Mouse (Mus musculus): ENCODE data around the gene H3f3a. TPM values are rescaled to one million over a fixed set of nuclear protein-coding genes. Genes with fewer than 3 reads are reported as not detected.

Gene H3f3a
- polyA plus RNA-seq (2014; fragmentation: Nextera tagmentation; extraction: Ambion mirVana), result 2,025 and 2,200 TPM in 2 replicates

GRCm38 (mm10) chr1:180813885-180814740, at the start of gene H3f3a:
Gene H3f3a (minus strand): TSS chr1:180813943.
- DNase-seq (ENCODE audit: low spot score) (peak; percentile 88), ATAC-seq (replicated peaks; ENCODE audit: low FRiP score, low TSS enrichment, low read depth) (peak; percentile 77)
- no peaks in the 10 kb centered on the region for H3K9me3 ChIP-seq (ENCODE audit: control insufficient read depth, low read length)

GRCm38 (mm10) chr1:180860030-180860429, 46.3 kb upstream of the H3f3a start:
- ATAC-seq (replicated peaks; ENCODE audit: low FRiP score, low TSS enrichment, low read depth) (no peak), DNase-seq (ENCODE audit: low spot score) (no peak)
- H3K4me2 ChIP-seq (ENCODE audit: low read length), result no peak overlapping the region
- H3K9me3 ChIP-seq (ENCODE audit: control insufficient read depth, low read length), result no peaks in the 10 kb centered on the region
- H3K4me3 ChIP-seq (ENCODE audit: low read depth, low read length), result no peak overlapping the region
- H3K27me3 ChIP-seq (replicated peaks; ENCODE audit: control insufficient read depth, insufficient read depth, low read length), result no peaks in the 10 kb centered on the region
- 88% methylated on average over 6 of the region's 6 CpGs for WGBS
- no peak overlapping the region for H3K9ac ChIP-seq (ENCODE audit: low read length)
- no peak overlapping the region for H3K27ac ChIP-seq (ENCODE audit: low read depth)
- peaks cover 90% of the 10 kb centered on the region for H3K36me3 ChIP-seq (ENCODE audit: control insufficient read depth, insufficient read depth, low read length)
- H3K4me1 ChIP-seq (replicated peaks; ENCODE audit: control insufficient read depth, insufficient read depth, low read length), result no peaks in the 10 kb centered on the region

More at GRCm38 (mm10) chr1:180813885-180814740, at the start of gene H3f3a:
- H3K4me1 ChIP-seq (replicated peaks; ENCODE audit: control insufficient read depth, insufficient read depth, low read length), result peaks cover 13% of the 10 kb centered on the region; the same call in 1 of the 2 replicates
- peaks cover 23% of the 10 kb centered on the region for H3K36me3 ChIP-seq (ENCODE audit: control insufficient read depth, insufficient read depth, low read length)
- peak within 1 kb of the TSS; percentile 99 for H3K9ac ChIP-seq (ENCODE audit: low read length)
- 3% methylated on average over 62 of the region's 69 CpGs for WGBS
- H3K27ac ChIP-seq (ENCODE audit: low read depth), result peak within 1 kb of the TSS; percentile 100
- peak within 1 kb of the TSS; percentile 55 for H3K4me2 ChIP-seq (ENCODE audit: low read length)
- no peaks in the 10 kb centered on the region for H3K27me3 ChIP-seq (replicated peaks; ENCODE audit: control insufficient read depth, insufficient read depth, low read length)
- H3K4me3 ChIP-seq (ENCODE audit: low read depth, low read length), result peak within 1 kb of the TSS; percentile 86

DNA sequence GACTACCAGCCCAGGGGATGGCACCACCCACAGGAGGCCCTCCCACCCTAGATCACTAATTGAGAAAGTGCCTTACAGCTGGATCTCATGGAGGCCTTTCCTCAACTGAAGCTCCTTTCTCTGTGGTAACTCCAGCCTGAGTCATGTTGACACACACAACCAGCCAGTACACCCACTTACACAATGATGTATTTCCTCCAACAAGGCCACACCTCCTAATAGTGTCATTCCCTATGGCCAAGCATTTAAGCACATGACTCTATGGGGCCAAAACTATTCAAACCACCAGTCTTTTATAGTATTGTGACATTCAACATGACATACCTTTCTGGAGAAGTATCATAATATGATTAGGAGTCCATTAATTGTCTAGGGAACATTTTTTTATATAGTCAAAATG, 45.0 kb upstream of the H3f3a start:
- no peaks in the 10 kb centered on the region for H3K9me3 ChIP-seq (ENCODE audit: control insufficient read depth, low read length)
- no peak overlapping the region for H3K27ac ChIP-seq (ENCODE audit: low read depth)
- H3K4me3 ChIP-seq (ENCODE audit: low read depth, low read length), result no peak overlapping the region
- no peak overlapping the region for H3K9ac ChIP-seq (ENCODE audit: low read length)
- H3K27me3 ChIP-seq (replicated peaks; ENCODE audit: control insufficient read depth, insufficient read depth, low read length), result no peaks in the 10 kb centered on the region
- no peak overlapping the region for H3K4me2 ChIP-seq (ENCODE audit: low read length)
- H3K4me1 ChIP-seq (replicated peaks; ENCODE audit: control insufficient read depth, insufficient read depth, low read length), result no peaks in the 10 kb centered on the region
- DNase-seq (ENCODE audit: low spot score) (no peak), ATAC-seq (replicated peaks; ENCODE audit: low FRiP score, low TSS enrichment, low read depth) (no peak)
- H3K36me3 ChIP-seq (ENCODE audit: control insufficient read depth, insufficient read depth, low read length), result peaks cover 84% of the 10 kb centered on the region

DNA sequence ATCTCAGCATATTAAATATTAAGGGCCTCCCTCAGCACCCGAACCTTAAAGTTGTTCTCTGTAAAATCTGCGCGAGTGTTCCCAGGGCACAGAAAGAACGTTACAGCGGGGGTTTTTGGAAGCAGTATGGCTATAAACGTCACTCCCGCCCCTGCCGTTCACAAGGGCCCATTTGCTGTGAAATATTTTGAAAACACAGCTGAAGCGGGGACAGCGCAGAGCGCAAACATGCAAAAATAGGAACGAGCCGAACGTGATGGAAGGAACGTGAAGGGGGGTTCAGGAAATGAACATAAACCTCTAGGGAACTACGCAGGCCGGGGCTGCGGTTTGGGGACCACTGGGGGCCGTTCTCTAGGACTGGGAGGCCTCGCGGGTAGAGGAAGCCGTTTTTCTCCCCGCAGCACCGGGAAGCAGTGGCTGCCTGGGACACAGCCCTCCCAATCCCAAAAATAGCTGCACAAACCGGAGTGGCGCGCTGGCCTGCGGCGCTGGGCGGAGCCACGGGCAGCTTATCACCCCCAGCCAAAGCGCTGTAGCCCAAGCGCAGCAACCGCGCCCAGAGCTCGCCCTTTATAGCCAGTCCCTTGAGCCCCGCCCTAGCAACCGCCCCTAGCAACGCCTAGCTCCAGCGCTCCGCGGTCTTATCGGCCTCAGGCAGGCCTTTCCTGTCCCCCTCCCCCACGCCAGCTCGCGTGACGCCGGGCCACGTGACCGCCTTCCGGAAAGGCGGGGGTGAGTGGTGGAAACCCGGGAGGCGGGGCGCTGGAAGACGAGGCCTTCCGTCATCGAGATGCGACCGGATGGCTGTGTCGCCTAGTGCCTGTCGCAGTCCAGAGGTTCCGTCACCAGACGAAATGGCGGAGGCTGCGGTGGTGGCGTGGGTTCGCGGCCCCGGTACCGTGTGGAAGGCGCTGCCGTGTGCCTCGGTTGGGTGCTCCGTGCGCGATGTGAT, 36.9 kb upstream of the H3f3a start, which contains the start of gene Sde2:
Gene Sde2 (plus strand): TSS at position 812 of the 955 bp plus-strand sequence.
- ATAC-seq (replicated peaks; ENCODE audit: low FRiP score, low TSS enrichment, low read depth) (peak; percentile 99), DNase-seq (ENCODE audit: low spot score) (peak; percentile 100)
- Histone ChIP-seq H3K27ac (ENCODE audit: low read depth) (peak within 1 kb of the TSS; percentile 98), H3K4me3 (ENCODE audit: low read depth, low read length) (peak within 1 kb of the TSS; percentile 90), H3K27me3 (replicated peaks; ENCODE audit: control insufficient read depth, insufficient read depth, low read length) (no peaks in the 10 kb centered on the region), H3K9me3 (ENCODE audit: control insufficient read depth, low read length) (no peaks in the 10 kb centered on the region), H3K9ac (ENCODE audit: low read length) (peak within 1 kb of the TSS; percentile 91), H3K36me3 (ENCODE audit: control insufficient read depth, insufficient read depth, low read length) (peaks cover 10% of the 10 kb centered on the region; the same call in 1 of the 2 replicates), H3K4me2 (ENCODE audit: low read length) (peak within 1 kb of the TSS; percentile 61), H3K4me1 (replicated peaks; ENCODE audit: control insufficient read depth, insufficient read depth, low read length) (peaks cover 27% of the 10 kb centered on the region)
- WGBS, result under 1% methylated on average over 77 of the region's 77 CpGs

DNA sequence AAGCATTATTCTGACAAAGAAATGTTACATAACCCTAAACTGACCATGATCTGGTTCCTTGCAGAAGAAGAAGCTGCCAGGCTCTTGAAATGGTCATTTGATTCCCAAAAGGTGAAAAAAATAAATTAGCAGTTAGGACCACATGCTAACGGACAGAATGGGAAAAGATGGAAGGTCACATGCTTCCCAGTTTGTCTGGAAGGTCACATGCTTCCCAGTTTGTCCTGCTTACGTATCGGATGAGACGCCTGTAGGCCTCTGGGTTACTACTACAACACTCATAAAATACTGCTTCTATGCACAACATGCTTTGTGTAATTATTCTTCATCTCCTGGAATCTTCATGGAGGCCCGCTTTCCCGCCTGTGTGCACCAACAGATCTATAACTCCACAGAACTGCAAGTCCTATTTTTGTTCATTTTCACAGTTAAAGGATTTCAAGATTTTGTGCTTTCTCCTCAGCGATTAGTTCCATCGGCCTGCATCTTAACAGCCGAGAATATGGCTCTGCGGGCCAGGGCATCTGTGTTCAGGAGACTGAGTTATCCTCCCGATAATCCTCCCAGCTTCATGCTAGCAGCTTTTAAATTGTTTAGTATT, 36.1 kb upstream of the H3f3a start:
- WGBS, result 34% methylated on average over 11 of the region's 11 CpGs
- H3K9me3 ChIP-seq (ENCODE audit: control insufficient read depth, low read length), result no peaks in the 10 kb centered on the region
- peak overlapping the region; percentile 71 for H3K9ac ChIP-seq (ENCODE audit: low read length)
- DNase-seq (ENCODE audit: low spot score) (peak; percentile 56), ATAC-seq (replicated peaks; ENCODE audit: low FRiP score, low TSS enrichment, low read depth) (no peak)
- H3K4me1 ChIP-seq (replicated peaks; ENCODE audit: control insufficient read depth, insufficient read depth, low read length), result peaks cover 27% of the 10 kb centered on the region
- H3K4me2 ChIP-seq (ENCODE audit: low read length), result peak overlapping the region; percentile 61
- peaks cover 3% of the 10 kb centered on the region; the same call in 1 of the 2 replicates for H3K36me3 ChIP-seq (ENCODE audit: control insufficient read depth, insufficient read depth, low read length)
- no peaks in the 10 kb centered on the region for H3K27me3 ChIP-seq (replicated peaks; ENCODE audit: control insufficient read depth, insufficient read depth, low read length)
- peak overlapping the region; percentile 98 for H3K27ac ChIP-seq (ENCODE audit: low read depth)
- H3K4me3 ChIP-seq (ENCODE audit: low read depth, low read length), result peak overlapping the region; percentile 90

- Histone ChIP-seq H3K36me3 (ENCODE audit: control insufficient read depth, insufficient read depth, low read length) (no peaks in the 10 kb centered on the region), H3K9ac (ENCODE audit: low read length) (peak overlapping the region; percentile 25; the same call in 1 of the 2 replicates), H3K27me3 (replicated peaks; ENCODE audit: control insufficient read depth, insufficient read depth, low read length) (no peaks in the 10 kb centered on the region), H3K4me1 (replicated peaks; ENCODE audit: control insufficient read depth, insufficient read depth, low read length) (peaks cover 27% of the 10 kb centered on the region), H3K9me3 (ENCODE audit: control insufficient read depth, low read length) (no peaks in the 10 kb centered on the region), H3K4me3 (ENCODE audit: low read depth, low read length) (peak overlapping the region; percentile 20), H3K4me2 (ENCODE audit: low read length) (peak overlapping the region; percentile 55), H3K27ac (ENCODE audit: low read depth) (peak overlapping the region; percentile 80)
- DNase-seq (ENCODE audit: low spot score) (no peak), ATAC-seq (replicated peaks; ENCODE audit: low FRiP score, low TSS enrichment, low read depth) (no peak)
- 23% methylated on average over 11 of the region's 11 CpGs for WGBS
Measured at GRCm38 (mm10) chr1:180848511-180849241, 34.9 kb upstream of the H3f3a start.

DNA sequence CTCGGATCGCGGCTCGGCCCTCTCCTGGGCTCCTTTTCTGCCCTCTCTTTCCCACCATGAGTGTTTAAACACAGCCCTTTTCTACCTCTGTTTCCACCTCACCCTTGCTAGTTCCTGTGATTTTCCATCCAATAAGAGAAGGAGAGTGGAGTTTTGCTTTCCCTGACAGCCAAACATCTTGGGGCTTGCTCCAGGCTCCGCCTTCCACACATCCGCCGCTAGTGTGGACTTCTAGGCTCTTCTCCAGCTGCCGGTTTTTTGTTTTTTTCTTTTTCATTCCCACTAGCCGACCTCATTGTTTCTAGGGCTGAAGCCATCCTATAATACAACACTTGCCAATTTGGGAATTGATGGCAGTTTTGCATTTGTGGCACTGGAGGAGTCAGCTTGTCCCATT, 34.4 kb upstream of the H3f3a start:
- peaks cover 27% of the 10 kb centered on the region for H3K4me1 ChIP-seq (replicated peaks; ENCODE audit: control insufficient read depth, insufficient read depth, low read length)
- H3K9ac ChIP-seq (ENCODE audit: low read length), result peak overlapping the region; percentile 45
- H3K27me3 ChIP-seq (replicated peaks; ENCODE audit: control insufficient read depth, insufficient read depth, low read length), result no peaks in the 10 kb centered on the region
- H3K4me3 ChIP-seq (ENCODE audit: low read depth, low read length), result peak overlapping the region; percentile 20
- ATAC-seq (replicated peaks; ENCODE audit: low FRiP score, low TSS enrichment, low read depth), result no peak
- H3K27ac ChIP-seq (ENCODE audit: low read depth), result peak overlapping the region; percentile 80
- DNase-seq (ENCODE audit: low spot score), result peak; percentile 65
- 1% methylated on average over 9 of the region's 9 CpGs for WGBS
- H3K9me3 ChIP-seq (ENCODE audit: control insufficient read depth, low read length), result no peaks in the 10 kb centered on the region
- no peaks in the 10 kb centered on the region for H3K36me3 ChIP-seq (ENCODE audit: control insufficient read depth, insufficient read depth, low read length)
- H3K4me2 ChIP-seq (ENCODE audit: low read length), result peak overlapping the region; percentile 55
